Mouse (Mus musculus): ENCODE measurements at regions not wholly inside any gene's neighbourhood (a gene's known extent, or its start where the extent isn't known, plus 50 kb on each side); places are given as distances from the start of the nearest gene placed in this dataset.

DNA sequence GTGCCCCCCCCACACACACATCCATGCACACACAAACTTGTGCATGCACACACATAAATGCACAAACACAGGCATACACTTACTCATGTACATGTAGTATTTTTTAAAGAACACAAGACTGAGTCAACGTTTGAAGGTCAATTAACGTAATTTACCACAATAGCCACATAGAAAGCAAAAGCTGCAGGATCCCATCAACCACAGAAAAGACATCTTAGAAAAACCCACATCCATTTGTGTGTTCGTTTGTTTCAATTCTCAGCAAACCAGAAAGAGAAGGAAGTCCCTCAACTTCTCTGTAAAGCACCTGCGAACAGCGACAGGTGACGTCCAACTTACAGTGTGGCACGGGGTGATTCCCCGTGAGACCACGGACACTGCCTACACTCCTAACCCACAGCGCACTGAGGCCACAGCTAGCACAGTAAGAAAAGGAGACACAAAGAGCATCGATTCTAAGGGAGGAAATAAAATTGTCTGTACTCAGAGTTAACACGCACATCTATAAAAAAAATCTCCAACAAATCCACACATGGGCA lies 53.8 kb downstream of the Dio3 start:
- DNase-seq (ENCODE audit: low spot score in 2 of 2), result no peak

DNA sequence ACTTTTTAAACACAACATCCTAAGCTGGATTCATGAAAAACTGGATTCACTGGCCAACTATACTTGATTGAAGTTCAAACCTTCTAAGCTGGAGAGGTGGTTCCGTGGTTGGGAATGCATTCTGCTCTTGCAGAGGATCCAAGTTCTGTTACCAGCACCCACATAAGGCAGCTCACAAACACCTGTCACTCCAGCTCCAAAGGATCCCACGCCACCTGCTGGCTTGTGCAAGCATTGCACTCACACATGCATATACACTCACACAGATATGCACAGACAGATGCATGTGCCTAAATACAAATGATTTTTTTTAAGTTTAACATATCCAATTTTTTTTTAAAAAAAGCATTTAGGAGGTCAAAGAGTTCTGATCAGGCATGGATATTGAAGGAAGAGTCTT lies 55.7 kb downstream of the Dio3 start:
- no peak for DNase-seq (ENCODE audit: low spot score in 2 of 2)

GRCm38 (mm10) chr12:110344280-110344827 lies 65.5 kb downstream of the Dio3 start:
- no peak for DNase-seq (ENCODE audit: low spot score in 2 of 2)

DNA sequence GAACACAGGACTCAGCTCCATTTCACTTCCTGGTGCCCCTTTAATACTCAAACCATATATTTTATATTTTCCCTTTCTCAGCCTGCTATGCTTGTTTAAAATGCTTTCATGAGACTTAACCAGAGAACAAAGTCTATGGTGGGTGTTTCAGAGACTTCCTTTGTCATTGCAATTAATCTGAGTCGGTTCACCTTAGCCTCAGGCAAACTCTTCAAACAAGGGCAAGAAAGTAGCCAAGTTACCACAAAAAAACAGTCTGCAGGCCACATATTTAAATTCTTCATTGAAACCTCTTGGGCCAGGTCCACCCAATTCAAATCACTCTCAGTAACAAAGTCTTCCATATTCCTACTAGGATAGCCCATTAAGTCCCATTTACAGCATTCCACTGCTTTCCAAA lies 70.8 kb downstream of the Dio3 start:
- no peak for DNase-seq (ENCODE audit: low spot score in 2 of 2)

DNA sequence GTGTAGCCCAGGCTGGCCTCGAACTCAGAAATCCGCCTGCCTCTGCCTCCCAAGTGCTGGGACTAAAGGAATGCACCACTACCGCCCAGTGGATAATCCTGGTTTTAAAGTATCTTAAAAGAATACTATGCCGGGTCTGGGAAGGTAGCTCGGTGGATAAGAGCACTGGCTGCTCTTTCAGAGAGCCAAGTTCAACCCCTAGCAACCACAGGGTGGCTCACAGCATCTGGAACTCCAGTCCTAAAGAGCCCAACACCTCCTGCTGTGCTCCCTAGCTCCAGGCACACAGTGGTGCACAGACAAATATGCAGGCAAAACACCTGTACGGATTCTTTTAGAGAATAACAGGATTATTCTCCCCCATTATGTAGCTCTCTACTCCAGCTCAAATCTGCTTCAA lies 77.0 kb downstream of the Dio3 start:
- DNase-seq (ENCODE audit: low spot score in 2 of 2), result no peak

DNA sequence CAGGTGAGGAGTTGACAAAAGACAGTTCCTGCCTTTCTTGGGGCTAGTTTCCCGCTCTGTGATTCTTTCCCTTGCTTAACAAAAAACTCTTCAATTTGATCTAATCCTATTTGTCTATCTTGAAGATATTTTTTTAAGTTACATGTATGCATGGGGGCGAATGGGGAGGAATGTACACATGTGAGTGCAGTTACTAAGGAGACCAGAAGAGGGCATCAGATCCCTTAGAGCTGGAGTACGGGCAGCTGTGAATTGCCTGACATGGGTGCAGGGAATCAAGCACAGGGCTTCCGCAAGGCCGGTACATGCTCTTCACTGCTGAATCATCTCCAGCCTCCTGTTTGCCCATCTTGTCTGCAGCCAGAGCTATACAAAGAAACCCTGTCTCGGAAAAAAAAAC lies 79.8 kb upstream of the Ppp2r5c start:
- DNase-seq (ENCODE audit: low spot score in 2 of 2), result no peak

GRCm38 (mm10) chr12:110367822-110368221 lies 79.1 kb upstream of the Ppp2r5c start:
- no peak for DNase-seq (ENCODE audit: low spot score in 2 of 2)

DNA sequence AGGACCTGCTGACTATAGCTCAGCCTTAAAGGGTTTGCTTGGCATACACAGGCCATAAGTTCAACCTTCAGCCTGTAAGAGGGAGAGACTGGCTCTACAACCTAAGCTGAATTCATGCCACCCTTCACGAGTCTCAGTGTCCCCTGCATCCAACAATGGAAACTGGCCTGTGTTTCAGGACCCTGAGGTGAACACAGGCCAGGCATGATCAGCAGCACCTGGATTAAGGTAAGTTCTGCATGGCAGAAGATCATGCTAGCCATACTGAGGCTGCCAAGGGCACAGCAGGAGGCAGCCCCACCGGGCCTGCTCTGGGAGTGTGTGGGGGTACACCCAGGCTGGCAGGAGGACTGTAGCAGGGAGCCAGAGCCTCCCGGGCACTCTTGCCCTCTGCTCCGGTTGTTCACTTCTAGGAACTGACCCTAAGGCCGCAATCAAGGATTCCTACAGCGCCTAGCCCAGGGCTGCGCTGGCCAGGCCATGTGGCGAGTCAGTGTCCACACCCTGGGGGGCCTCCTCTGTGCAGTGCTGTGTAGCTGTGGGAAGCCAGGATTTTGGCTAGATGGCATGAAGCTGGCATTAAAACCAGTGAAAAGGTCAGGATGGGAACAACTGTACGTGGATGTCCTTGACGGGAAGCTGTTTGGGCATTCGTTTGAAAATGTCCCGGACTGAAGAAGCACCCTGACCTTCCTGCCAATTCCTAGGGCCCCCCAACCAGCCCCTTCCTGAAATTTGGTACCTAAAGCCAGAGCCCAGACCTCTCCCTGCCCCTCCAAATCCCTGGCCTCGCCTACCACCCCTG lies 74.8 kb upstream of the Ppp2r5c start:
- DNase-seq (ENCODE audit: low spot score in 2 of 2), result no peak

DNA sequence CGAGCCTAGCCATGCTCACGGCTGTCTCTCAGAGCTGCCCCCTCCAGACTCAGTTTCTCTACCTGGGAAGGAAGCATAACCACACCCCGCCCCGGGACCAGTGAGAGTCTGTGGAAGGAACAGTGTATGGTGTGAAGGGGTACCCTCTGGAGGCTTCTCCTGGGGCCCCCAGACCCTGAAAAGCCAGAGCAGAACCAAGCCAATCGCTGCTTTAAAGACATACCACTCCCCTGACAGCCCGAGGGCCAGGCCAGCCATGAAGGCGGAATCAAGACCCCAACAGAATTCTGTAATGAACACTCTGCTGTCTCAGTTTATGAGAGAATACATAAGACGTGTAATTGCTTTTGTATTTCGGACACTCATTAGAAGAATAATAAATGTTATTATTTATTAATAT lies 73.9 kb upstream of the Ppp2r5c start:
- no peak for DNase-seq (ENCODE audit: low spot score in 2 of 2)

DNA sequence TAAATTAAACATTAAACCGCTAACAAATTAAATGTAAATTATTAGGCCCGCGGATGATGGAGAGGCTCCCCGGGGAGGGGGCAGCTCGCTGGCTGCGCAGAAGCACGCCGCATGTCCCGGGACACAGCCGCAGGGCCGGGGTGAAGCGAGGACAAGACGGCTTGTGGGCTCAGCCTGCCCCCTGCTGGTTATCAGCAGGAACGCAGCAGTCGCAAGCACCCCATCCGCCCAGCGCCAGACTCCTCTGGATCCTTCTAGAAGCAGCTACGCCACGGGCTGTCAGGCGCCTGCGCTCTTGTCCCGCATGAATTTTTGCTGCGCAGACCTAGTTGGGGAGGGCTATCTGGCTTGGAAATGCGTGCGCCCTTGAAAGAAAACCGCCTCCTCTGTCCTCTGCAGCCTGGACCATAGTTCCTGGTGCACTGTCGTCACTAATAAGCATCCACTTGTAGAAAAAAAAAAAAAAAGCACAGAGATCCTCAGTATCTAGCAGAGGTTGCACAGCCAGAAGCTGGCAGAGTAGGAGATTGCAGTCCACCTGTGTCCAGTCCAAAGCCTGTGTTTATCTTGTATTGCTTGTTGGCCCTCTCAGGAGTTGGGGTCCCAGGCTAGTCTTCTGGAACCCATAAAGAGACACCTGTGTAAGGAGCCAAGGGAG lies 73.4 kb upstream of the Ppp2r5c start:
- peak; percentile 76 to 89 for DNase-seq (ENCODE audit: low spot score in 2 of 2)

DNA sequence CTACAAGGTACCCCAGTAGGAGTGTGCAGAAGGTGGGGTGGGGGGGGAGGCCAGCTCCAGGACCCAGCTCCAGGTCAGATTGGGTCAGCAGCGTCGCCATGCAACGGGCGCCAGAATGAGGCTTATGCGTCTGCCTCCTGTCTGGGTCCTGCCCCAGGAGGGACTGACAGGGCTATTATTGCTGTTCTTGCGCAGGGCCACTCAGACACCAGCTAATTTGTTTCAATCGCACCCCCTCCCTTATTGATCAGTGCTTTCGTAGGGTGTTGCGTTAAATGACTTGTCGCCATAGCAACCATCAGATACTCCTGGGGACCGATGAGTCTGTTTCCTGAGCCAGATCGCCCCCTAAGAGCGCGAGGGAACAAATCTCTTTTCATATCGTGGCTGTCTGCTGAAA lies 71.8 kb upstream of the Ppp2r5c start:
- peak in 1 of 2 experiments; percentile 60 for DNase-seq (ENCODE audit: low spot score in 2 of 2)

GRCm38 (mm10) chr12:110376062-110376837 lies 70.7 kb upstream of the Ppp2r5c start:
- peak in 1 of 2 experiments; percentile 56 for DNase-seq (ENCODE audit: low spot score in 2 of 2)

DNA sequence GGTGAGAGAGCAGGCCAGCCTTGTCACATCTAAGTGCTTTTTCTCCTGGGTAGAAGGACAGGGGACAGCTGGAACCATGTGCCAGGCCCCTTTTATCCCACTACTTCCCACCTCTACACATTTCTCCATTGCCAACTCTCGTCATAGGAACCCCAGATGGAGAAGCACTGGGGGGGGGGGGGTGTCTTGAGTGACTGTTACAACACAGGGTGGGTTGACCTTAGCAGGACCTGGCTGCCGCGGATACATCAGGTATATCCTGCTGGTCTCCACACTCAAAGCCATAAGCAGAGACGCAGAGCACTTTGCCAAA lies 70.1 kb upstream of the Ppp2r5c start:
- no peak for DNase-seq (ENCODE audit: low spot score in 2 of 2)

GRCm38 (mm10) chr12:110377306-110377705 lies 69.6 kb upstream of the Ppp2r5c start:
- no peak for DNase-seq (ENCODE audit: low spot score in 2 of 2)

GRCm38 (mm10) chr12:110377734-110378133 lies 69.2 kb upstream of the Ppp2r5c start:
- peak in 1 of 2 experiments; percentile 47 for DNase-seq (ENCODE audit: low spot score in 2 of 2)

- no peak for DNase-seq (ENCODE audit: low spot score in 2 of 2)
Measured at GRCm38 (mm10) chr12:110378302-110378701, 68.6 kb upstream of the Ppp2r5c start.

DNA sequence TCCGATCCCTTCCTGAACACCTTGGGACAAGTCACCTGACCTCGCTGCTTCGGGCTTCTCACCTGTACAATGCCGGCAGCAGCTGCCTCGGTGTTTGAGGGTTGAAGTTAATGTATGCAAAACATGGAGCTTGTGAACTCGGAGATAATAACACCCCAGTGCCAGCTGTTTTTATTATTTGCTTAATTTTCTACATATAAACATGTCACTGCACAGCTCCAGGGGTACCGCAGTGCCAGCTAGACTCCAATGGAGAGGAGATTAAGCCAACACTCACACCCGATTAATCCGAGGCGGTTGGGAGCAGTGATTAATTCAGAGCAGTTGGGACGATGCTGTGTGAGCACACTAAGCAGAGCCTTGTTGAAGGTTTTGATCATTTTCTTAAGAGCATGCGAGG lies 67.2 kb upstream of the Ppp2r5c start:
- DNase-seq (ENCODE audit: low spot score in 2 of 2), result no peak

- no peak for DNase-seq (ENCODE audit: low spot score in 2 of 2)
Measured at GRCm38 (mm10) chr12:110380831-110381750, 65.8 kb upstream of the Ppp2r5c start.

- DNase-seq (ENCODE audit: low spot score in 2 of 2), result no peak
Measured at GRCm38 (mm10) chr12:110385031-110385430, 61.9 kb upstream of the Ppp2r5c start.

GRCm38 (mm10) chr12:110385801-110386599 lies 60.9 kb upstream of the Ppp2r5c start:
- no peak for DNase-seq (ENCODE audit: low spot score in 2 of 2)
